Mouse (Mus musculus): ENCODE results near the gene Rnps1.
A peak's percentile ranks its signal among the peaks of the same experiment; 100 is the strongest.
"Not testable (repeated sequence)": the region's sequence is repeated elsewhere in the genome, so short reads cannot be mapped to it uniquely, and the experiment has no call there.

The Rnps1 gene

DNA sequence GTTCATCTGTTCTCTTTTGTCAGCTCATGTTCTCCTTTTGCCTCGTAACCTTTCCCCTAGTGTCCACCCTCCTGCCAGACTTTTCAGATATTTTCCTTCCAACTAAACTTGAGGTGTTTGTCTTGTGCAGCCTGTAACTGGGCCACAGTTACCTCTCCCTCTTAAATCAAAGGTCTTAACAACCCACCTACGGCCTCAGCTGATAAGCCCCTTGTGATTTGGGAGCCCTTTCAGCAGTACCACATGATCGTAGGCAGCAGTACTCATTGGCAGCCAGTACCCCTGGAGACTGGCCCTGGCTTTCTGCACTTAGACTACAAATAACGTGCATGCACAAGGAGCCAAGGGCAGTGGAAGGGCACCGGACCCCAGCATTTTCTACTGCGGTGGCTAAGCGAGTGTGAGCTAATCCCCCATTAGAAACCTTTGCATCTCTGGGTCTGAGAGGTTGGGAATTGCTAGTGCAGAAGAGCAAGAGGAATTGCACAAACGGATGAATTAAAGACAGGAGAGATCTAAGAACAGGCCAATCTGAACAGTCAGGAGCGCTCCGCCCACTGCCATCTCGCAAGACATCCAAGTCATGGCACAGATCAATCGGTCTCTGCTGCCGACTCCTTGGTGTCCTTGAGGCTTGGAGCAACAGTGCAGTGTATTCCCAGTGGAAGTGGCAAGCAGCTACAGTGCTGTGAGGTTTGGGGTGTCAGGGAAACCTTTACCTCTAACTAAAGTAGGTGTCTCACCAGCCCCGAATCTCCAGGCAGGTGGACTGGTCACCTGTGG, 15.0 kb downstream of the Rnps1 start:
- no peak for DNase-seq

DNA sequence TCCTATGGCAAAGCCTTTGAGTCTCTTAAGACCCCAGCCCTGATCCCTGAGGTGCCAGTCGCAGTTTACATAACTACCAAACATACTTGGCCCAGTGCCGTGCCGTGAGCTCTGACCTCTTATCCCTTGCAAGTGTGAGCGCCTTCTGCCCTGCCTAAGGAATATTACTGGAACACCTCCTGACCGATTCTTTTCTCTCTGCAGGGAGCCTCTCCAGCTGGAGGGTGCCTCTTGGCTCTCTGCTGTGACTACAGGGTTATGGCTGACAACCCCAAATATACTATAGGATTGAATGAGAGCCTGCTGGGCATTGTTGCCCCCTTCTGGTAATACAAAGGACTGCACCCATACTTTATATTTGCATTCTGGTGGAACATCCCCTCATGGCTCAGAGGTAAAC, 22.7 kb downstream of the Rnps1 start:
- DNase-seq: peak in 1 of 2 experiments; percentile 48

- no peak for DNase-seq
Observed at GRCm38 (mm10) chr17:24440377-24440776, 26.0 kb downstream of the Rnps1 start.

GRCm38 (mm10) chr17:24441148-24441547, 26.8 kb downstream of the Rnps1 start:
- peak; percentile 38 to 45 for DNase-seq

GRCm38 (mm10) chr17:24442107-24442506, 27.7 kb downstream of the Rnps1 start:
- DNase-seq: peak in 1 of 2 experiments; percentile 22

- no peak for DNase-seq
Observed at GRCm38 (mm10) chr17:24442632-24443155, 28.3 kb downstream of the Rnps1 start, which contains the start of gene Dnase1l2. Dnase1l2 (minus strand) TSS chr17:24443105.

GRCm38 (mm10) chr17:24443409-24443808, 29.0 kb downstream of the Rnps1 start:
- DNase-seq: peak in 1 of 2 experiments; percentile 46

- DNase-seq: no peak
Observed at GRCm38 (mm10) chr17:24446590-24446989, 32.2 kb downstream of the Rnps1 start.

GRCm38 (mm10) chr17:24449507-24449906, 35.1 kb downstream of the Rnps1 start:
- DNase-seq: no peak

DNA sequence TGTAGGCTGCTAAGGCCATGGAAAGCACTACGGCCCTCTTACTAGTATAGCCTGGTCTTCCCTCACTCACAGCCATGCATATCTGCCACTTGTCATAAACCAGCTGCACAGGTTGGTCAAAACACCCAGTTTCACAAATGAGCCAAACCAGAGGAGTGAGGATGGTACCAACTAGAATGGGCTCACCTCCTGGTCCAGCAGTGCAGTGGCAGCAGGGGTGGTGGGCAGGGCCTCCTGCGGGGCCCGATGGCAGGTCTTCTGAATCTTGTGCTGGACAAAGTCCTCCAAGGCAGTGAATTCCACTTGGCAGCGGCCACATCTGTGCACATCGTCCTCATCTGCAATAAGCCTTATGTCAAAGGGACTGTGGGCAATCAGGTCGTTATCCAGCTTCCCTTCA, 36.9 kb downstream of the Rnps1 start:
- no peak for DNase-seq

- DNase-seq: no peak
Observed at GRCm38 (mm10) chr17:24453372-24453771, 39.0 kb downstream of the Rnps1 start.

DNA sequence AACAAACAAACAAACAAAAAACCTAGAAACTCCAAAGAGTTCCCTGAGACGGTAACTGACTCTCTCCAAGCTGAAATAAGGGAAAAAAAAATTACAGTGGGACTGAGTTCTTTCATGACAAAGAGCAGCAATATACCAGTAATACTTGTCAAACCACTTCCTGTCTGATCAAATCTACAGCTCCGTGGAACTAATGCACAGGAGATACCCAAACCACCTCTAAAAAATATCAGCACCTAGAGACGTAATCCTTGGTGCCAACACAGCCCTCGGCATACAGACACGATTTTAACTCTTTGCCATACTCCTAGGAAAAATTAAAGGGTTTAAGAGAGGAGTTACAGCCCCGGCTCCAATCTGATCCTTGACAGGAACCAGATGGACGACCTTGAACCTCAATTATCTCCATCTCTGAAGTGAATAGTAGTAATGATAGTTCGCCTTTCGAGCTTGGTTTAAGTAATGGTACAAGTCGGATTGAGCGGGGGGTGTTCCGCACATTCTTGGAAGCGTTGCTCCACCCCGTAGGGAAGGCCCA, 39.9 kb downstream of the Rnps1 start:
- no peak for DNase-seq

- peak; percentile 100 for DNase-seq
Observed at GRCm38 (mm10) chr17:24454756-24455522, 40.6 kb downstream of the Rnps1 start.

- not testable (repeated sequence) for DNase-seq
Observed at GRCm38 (mm10) chr17:24455523-24456206, 41.3 kb downstream of the Rnps1 start.

DNA sequence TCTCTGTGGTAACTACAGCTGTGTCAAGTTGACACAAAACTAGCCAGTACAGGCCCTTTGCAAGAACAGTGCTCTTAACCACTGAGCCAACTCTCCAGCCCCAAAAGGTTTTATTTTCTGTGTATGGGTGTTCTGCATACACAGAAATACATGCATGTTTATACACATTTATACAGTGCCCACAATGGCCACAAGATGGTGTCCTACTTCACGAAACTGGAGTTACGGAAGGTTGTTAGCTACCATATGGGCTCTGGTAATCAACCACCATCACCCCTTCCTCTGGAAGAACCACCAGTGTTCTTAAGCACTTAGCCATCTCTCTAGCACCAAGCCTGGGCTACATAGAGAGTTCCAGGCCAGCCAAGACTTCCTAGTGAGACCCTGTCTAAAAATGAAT, 47.2 kb downstream of the Rnps1 start:
- DNase-seq: peak; percentile 42 to 56

DNA sequence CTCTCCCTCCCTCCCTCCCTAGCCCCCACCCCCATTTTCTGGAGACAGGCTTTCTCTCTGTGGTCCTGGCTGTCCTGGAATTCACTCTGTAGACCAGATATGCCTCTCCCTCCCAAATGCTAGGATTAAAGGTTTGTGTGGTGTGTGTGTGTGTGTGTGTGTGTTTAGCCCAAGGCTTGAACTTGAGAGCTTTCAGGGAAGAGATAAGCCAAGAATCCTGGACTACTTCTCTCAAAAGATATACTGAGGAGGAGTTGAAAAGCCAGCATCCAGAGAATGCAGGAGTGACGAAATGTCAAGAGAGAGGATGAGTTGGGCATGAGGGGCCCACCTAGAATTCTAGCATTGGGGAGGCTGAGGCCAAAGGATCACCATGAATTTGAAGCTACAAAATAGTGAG, 48.6 kb downstream of the Rnps1 start:
- DNase-seq: no peak

DNA sequence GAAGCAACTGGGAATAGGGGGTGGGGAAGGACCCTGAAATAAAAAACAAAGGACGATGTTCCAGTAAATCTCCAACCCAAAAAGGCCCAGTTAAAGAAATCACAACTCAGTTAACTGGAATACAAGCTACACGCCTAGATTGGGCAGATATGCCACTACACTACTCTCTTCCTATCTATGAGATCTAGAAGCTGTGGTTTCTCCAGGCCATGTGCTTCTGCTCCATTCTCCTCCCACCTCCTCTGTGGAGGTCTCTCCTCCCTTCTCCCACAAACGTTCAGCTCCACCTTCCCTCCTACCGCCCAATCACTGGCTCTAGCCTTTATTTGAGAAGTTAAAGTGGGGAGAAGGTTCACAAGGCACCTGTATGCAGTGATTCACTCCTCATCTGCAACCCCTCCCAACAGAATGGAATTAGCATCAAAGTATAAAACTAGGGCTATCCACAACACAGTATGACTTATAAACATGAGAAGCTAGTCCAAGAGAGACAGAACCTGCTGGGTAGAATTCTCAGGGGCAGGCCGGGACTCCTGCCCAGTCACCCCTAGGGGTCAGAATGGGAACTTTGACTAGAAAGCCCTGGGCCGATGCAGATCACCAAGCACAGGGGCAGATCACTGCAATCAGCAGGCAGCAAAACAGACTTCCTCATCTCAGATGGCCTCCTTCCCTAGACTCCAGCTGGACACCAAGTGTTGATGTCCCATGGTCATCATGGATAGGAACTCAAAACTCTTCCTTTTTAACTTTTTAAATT, 49.2 kb downstream of the Rnps1 start:
- DNase-seq: no peak

- DNase-seq: no peak
Observed at GRCm38 (mm10) chr17:24468636-24469246, 54.4 kb downstream of the Rnps1 start.

GRCm38 (mm10) chr17:24469336-24469909, 55.1 kb downstream of the Rnps1 start:
- no peak for DNase-seq

DNA sequence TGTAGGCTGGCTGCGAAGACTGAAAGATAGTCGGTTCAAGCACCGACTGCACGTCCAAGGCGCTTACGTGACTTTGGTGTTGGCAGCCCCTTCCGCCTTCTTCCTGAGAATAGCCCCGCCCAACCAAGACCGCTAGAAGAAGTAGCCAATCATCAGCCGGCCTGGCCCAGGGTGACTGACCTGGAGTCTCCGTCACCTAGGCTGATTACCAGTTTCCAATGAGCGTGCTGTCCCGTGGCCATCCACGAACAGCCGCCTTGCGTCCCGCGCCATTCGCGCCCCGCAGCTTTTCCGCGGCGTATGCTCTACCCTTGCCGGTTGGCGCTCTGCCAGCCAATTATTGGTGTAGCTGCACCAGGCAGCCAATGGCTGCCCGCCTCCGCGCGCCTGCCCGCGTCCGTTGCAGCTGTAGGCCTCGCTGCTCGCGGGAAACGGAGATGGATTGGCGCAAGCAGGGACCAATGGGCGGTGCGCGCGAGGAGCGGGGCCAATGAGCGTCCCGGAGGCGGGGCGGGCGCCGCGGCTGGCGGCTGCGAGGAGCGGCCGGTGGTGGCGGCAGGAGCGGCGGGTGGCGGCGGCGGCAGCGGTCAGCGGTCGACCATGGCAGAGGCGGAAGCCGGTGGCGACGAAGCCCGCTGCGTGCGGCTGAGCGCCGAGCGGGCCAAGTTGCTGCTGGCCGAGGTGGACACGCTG, 55.7 kb downstream of the Rnps1 start, which contains the start of the genes E4f1 and Pgp:
E4f1 (minus strand) TSS at position 404 of the 693 bp plus-strand sequence.
Pgp (plus strand) TSS at position 483 of the 693 bp plus-strand sequence.
- DNase-seq: peak; percentile 98 to 99

Data from kidney, postnatal 4 days (tissue).